Mouse (Mus musculus): Measurements from ENCODE around the gene Klra2.

DNA sequence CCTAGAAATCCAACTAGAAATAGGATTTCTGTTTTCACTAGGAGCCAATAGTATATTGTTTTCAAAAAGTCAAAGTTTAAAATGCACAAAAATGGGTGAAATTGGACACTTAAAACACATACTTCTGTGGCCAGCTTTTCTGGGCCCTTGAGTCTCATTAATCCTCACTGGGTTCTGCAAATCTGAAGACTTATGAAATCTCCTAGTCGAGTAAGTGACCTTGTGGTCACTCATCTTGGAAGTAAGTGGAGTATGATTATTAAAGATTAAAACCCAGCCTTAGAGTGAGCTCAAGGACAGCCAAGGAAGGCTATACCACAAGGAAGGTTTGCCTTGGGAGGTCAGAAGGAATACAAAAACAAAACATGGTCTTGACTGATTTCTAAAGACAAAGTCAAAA is 23.1 kb upstream of the Klra2 start:
- TF ChIP-seq GATA1 (IDR thresholded peaks at IDR 0.05; ENCODE audit: borderline replicate concordance, low read length) (no peak), FLI1 (IDR thresholded peaks at IDR 0.05; ENCODE audit: low read length) (no peak)
